Mouse (Mus musculus): ENCODE results near the gene Gorasp1.

Gorasp1 gene

GRCm38 (mm10) chr9:119976704-119977556 is 39.6 kb upstream of the Gorasp1 start:
- TF ChIP-seq GATA4 (IDR thresholded peaks at IDR 0.05; ENCODE audit: insufficient replicate concordance, low read length): no peak

- no peak for TF ChIP-seq GATA4 (IDR thresholded peaks at IDR 0.05; ENCODE audit: insufficient replicate concordance, low read length)
Measured at GRCm38 (mm10) chr9:119975286-119975685, 37.9 kb upstream of the Gorasp1 start.

GRCm38 (mm10) chr9:119974609-119975008 is 37.2 kb upstream of the Gorasp1 start:
- TF ChIP-seq GATA4 (IDR thresholded peaks at IDR 0.05; ENCODE audit: insufficient replicate concordance, low read length): no peak

- TF ChIP-seq GATA4 (IDR thresholded peaks at IDR 0.05; ENCODE audit: insufficient replicate concordance, low read length): no peak
Measured at GRCm38 (mm10) chr9:119973869-119974520, 36.6 kb upstream of the Gorasp1 start.

GRCm38 (mm10) chr9:119973281-119973680 is 35.9 kb upstream of the Gorasp1 start:
- TF ChIP-seq GATA4 (IDR thresholded peaks at IDR 0.05; ENCODE audit: insufficient replicate concordance, low read length): no peak

GRCm38 (mm10) chr9:119972582-119972981 is 35.2 kb upstream of the Gorasp1 start:
- TF ChIP-seq GATA4 (IDR thresholded peaks at IDR 0.05; ENCODE audit: insufficient replicate concordance, low read length): no peak

GRCm38 (mm10) chr9:119972166-119972565 is 34.8 kb upstream of the Gorasp1 start:
- TF ChIP-seq GATA4 (IDR thresholded peaks at IDR 0.05; ENCODE audit: insufficient replicate concordance, low read length): no peak

GRCm38 (mm10) chr9:119970763-119971656 is 33.6 kb upstream of the Gorasp1 start:
- no peak for TF ChIP-seq GATA4 (IDR thresholded peaks at IDR 0.05; ENCODE audit: insufficient replicate concordance, low read length)

- no peak for TF ChIP-seq GATA4 (IDR thresholded peaks at IDR 0.05; ENCODE audit: insufficient replicate concordance, low read length)
Measured at GRCm38 (mm10) chr9:119970221-119970620, 32.9 kb upstream of the Gorasp1 start.

- no peak for TF ChIP-seq GATA4 (IDR thresholded peaks at IDR 0.05; ENCODE audit: insufficient replicate concordance, low read length)
Measured at GRCm38 (mm10) chr9:119969811-119970210, 32.4 kb upstream of the Gorasp1 start.

- TF ChIP-seq GATA4 (IDR thresholded peaks at IDR 0.05; ENCODE audit: insufficient replicate concordance, low read length): no peak
Measured at GRCm38 (mm10) chr9:119966221-119966910, 29.0 kb upstream of the Gorasp1 start.

GRCm38 (mm10) chr9:119965186-119965585 is 27.8 kb upstream of the Gorasp1 start:
- TF ChIP-seq GATA4 (IDR thresholded peaks at IDR 0.05; ENCODE audit: insufficient replicate concordance, low read length): no peak

- peak; percentile 94; the same call in 1 of the 2 replicates for TF ChIP-seq GATA4 (IDR thresholded peaks at IDR 0.05; ENCODE audit: insufficient replicate concordance, low read length)
Measured at GRCm38 (mm10) chr9:119964206-119964605, 26.8 kb upstream of the Gorasp1 start.

- peak; percentile 55; the same call in 1 of the 2 replicates for TF ChIP-seq GATA4 (IDR thresholded peaks at IDR 0.05; ENCODE audit: insufficient replicate concordance, low read length)
Measured at GRCm38 (mm10) chr9:119962987-119963667, 25.8 kb upstream of the Gorasp1 start.

All from liver, adult (tissue).